Mouse (Mus musculus): ENCODE data around the gene Afap1. TPM values are rescaled to one million over a fixed set of nuclear protein-coding genes. Genes with fewer than 3 reads are reported as not detected.

The Afap1 gene
- total RNA-seq, 1 experiment from 2014 or later, result 0.86 TPM

DNA sequence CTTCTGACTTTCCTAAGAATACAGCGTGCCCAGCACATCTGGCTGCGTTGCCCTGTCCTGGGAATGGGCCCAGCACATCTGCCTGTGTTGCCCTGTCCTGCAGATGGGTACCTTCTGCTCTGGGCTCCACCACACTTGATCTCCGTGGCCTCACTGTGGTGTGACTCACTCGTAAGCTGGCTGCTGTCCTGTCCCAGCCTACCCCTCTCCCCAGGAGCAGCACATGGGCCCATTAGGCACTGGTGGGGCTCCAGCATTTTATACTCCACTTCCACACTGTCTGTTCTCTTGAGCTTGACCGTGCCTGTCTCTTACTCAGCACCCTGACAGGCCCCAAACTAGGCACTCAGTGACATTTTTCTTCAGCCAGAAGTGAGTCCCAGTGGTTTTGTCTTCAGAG lies 113.5 kb downstream of the Afap1 start:
- no peak for ATAC-seq (replicated peaks; ENCODE audit: insufficient number of reproducible peaks, low FRiP score, low TSS enrichment, poor library complexity, severe bottlenecking)

- no peak for ATAC-seq (replicated peaks; ENCODE audit: insufficient number of reproducible peaks, low FRiP score, low TSS enrichment, poor library complexity, severe bottlenecking)
These were observed 114.5 kb downstream of the Afap1 start for GRCm38 (mm10) chr5:36007649-36008048.

- ATAC-seq (replicated peaks; ENCODE audit: insufficient number of reproducible peaks, low FRiP score, low TSS enrichment, poor library complexity, severe bottlenecking), result no peak
These were observed 116.3 kb downstream of the Afap1 start for GRCm38 (mm10) chr5:36009405-36009804.

DNA sequence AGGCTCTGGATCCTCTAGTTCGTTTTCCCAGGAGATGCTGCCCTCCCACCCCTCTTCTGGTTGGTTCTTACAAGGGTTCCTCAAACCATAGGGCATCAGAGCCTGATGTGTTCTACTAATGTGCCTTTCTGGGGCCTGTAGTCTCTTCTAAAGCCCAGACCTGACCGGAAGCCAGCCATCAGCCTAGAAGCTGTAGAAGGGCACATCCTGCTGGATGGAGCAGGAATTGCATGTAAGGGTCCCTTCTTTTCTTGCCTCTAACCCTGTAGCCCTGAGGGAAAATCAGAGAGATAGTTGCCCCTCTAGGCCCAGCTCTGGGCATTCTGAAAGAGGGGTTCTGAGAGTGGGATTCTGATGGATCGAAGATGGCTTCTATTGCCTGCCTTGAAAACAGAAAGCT lies 125.2 kb downstream of the Afap1 start:
- ATAC-seq (replicated peaks; ENCODE audit: insufficient number of reproducible peaks, low FRiP score, low TSS enrichment, poor library complexity, severe bottlenecking), result no peak

DNA sequence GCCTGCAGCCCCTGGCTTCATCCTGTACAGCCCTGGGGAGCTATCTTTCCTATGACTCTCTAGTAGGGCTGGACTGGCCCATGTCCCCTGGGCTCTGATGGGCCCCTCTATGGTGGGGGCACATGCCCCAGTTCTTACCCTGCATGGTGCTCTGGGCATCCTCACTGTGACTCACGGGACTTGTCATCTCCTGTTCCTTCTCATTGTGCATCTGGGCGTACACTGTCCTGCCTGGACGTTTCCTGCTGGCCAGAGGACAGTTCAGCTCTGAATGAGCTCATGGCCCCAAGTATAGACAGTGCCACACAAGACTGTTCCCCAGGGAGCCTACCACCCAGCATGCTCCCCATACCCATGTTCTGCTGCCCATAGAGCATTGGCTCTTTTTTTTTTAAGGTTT lies 128.0 kb downstream of the Afap1 start:
- ATAC-seq (replicated peaks; ENCODE audit: insufficient number of reproducible peaks, low FRiP score, low TSS enrichment, poor library complexity, severe bottlenecking), result no peak

DNA sequence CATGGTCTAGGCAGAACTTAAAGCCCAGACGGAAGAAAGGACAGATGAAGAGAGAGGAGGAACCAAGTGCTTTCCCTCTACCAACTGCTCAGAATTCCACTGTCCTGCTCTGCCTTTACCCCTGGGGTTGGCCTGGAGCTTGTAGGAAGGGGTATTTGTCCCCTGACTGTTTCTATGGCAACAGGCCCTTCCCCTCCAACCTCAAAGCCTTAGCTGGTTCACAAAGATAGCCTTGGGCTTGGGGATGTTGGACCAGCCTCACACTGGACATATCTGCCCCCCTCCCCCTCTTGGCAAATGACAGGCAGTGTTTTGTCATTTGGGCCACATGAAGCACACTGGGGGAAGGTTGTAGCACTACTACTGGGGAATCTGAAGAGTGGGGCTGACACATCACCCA lies 129.2 kb downstream of the Afap1 start:
- no peak for ATAC-seq (replicated peaks; ENCODE audit: insufficient number of reproducible peaks, low FRiP score, low TSS enrichment, poor library complexity, severe bottlenecking)

- no peak for ATAC-seq (replicated peaks; ENCODE audit: insufficient number of reproducible peaks, low FRiP score, low TSS enrichment, poor library complexity, severe bottlenecking)
These were observed 131.0 kb downstream of the Afap1 start for GRCm38 (mm10) chr5:36024003-36024685.

- no peak for ATAC-seq (replicated peaks; ENCODE audit: insufficient number of reproducible peaks, low FRiP score, low TSS enrichment, poor library complexity, severe bottlenecking)
These were observed 132.0 kb downstream of the Afap1 start for GRCm38 (mm10) chr5:36025076-36025475.

DNA sequence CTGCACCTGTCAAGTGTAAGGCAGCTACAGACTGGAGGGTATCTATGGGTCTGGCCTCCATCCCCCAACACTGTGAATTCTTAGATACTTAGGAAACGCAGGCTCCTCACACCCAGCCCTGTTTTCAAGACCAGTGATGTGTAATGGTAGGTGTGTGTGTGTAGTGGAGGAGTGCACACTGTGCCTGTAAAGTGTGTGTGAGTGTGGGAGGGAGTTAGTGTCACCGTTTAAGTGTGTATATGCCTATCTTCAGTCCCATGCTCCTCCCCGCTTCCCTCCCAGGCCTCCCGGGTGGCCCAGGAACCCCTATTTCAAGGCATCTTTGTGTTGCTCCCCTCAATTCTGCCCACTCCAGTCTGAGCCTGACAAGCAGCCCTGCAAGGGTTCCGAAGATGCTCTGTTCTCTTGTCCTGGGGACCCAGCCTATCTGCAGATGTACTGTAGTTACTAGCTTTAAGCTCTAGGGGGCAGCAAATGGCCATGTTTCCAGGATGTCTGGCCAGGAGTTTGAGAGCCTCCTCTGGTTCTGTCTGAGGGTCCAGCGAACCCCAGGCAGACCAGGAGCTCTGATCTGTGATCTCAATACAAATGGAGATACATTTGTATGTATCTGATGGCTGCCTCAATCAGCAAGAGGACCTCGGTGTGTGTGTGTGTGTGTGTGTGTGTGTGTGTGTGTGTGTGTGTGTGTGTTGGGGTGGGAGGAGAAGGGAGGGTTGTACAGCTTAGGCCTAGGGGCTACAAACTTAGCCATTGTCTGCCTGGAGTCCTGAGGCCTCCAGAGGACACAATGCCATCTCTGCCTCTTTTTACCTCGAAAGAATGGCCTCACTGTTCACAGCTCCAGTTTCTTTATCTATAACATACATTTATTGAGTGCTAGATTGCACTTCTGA lies 140.7 kb downstream of the Afap1 start:
- no peak for ATAC-seq (replicated peaks; ENCODE audit: insufficient number of reproducible peaks, low FRiP score, low TSS enrichment, poor library complexity, severe bottlenecking)

- no peak for ATAC-seq (replicated peaks; ENCODE audit: insufficient number of reproducible peaks, low FRiP score, low TSS enrichment, poor library complexity, severe bottlenecking)
These were observed 146.5 kb downstream of the Afap1 start for GRCm38 (mm10) chr5:36039596-36039995.

DNA sequence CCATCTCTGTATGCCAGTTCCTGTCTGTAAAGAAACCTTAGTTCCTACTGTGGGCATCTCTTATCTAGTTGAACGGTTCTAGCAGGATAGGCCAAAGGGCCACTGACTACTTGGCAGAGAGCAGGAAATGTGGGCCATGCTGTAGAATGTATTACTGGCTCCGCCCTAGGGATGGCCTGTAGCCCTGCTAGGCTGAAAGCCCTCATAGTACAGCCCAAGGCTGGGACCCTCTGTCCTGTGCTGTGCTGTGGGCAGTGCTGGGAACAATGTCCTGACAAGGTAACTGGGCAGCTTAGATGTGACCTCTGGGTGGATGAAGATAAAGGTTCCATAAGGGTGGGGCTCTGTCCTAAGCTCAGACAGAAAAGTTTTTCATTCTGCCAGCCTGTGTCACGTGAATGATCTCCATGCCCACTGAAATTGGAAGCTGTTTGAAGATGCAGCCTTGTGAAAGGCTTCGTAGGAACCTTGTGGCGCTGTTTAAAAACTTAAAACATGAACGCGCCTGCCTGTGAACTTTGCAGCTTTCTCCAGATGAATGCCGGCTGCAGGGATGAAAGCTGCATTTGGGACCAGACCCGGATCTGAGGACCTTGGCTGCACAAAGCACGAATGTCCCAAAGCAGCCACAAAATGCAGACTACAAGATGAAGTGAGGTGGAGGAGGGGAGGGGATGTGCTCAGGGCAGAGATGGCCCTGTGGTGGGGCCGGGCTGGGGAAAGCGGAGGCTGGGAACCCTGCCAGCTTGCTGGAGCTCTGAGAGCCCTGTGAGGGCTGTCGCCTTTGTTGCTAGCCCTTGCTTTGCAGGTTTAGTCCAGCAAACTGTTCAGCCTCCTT lies 147.5 kb downstream of the Afap1 start:
- ATAC-seq (replicated peaks; ENCODE audit: insufficient number of reproducible peaks, low FRiP score, low TSS enrichment, poor library complexity, severe bottlenecking), result no peak

DNA sequence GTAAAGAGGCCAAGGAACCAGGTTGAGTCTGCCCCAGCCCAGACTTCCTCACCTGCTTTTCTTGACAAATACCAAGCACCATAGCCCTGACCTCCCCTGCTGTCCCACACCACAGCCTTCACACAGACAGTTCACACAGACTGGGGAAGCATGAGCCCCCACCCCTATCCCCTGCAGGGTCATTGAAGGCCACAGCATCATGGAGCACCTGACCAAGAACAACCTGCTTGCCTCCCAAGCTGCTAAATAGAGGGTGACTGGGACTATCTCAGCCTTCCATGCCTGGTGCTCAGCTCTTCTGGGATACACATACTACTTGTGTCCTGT lies 148.1 kb downstream of the Afap1 start:
- ATAC-seq (replicated peaks; ENCODE audit: insufficient number of reproducible peaks, low FRiP score, low TSS enrichment, poor library complexity, severe bottlenecking), result no peak

GRCm38 (mm10) chr5:36041756-36042155 lies 148.6 kb downstream of the Afap1 start:
- ATAC-seq (replicated peaks; ENCODE audit: insufficient number of reproducible peaks, low FRiP score, low TSS enrichment, poor library complexity, severe bottlenecking), result no peak

DNA sequence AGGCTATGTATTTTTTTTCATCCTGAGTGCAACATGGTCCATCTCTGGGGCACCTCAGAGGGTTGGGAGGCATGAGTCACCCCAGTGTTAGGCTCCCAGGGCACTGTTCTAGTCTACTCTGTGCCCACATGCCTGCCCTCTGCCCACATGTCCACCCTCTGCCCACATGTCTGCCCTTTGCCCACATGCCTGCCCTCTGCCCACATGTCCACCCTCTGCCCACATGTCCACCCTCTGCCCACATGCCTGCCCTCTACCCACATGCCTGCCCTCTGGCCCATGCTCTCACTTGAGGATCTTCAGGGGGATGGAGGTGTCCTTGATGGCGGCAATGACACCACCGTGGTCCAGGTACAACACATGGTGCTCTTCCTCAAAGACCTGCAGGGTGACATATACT lies 150.0 kb downstream of the Afap1 start:
- no peak for ATAC-seq (replicated peaks; ENCODE audit: insufficient number of reproducible peaks, low FRiP score, low TSS enrichment, poor library complexity, severe bottlenecking)

Other genes starting within 250 kb of the Afap1 start
- not detected in 3 replicates for gene Htra3, start 213.5 kb upstream of the Afap1 start, total RNA-seq (2017)
- 8.3 to 17.8 TPM (median 12.1 TPM) in 3 replicates for gene Sh3tc1, start 153.3 kb upstream of the Afap1 start, total RNA-seq (2017)
- gene Ablim2, start 135.4 kb upstream of the Afap1 start, total RNA-seq (2017), result 1.4 to 5.4 TPM in 2 of 3 replicates, not detected in the other